Mouse (Mus musculus) myocyte (in vitro differentiated cells): Measurements from ENCODE around the gene Myh6. TPM values are rescaled to one million over a fixed set of nuclear protein-coding genes. Genes with fewer than 3 reads are reported as not detected.

Experiments used
- polyA plus RNA-seq: library from polyadenylated mRNA; unstranded; fragments of >200 nt; fragmentation: generic; extraction: Trizol; gene quantifications from one replicate; pipeline ENCODE4 v1.2.1, GENCODE M21; 2012; ENCODE audit warnings: missing spikeins

The Myh6 gene
- polyA plus RNA-seq, 1 experiment, result 15.0 TPM

Other genes with a start within 250 kb of the Myh6 start
- not detected for gene Slc7a8, start 185.0 kb downstream of the Myh6 start, polyA plus RNA-seq
- not detected for gene Rnf212b, start 152.8 kb downstream of the Myh6 start, polyA plus RNA-seq
- gene Homez, start 96.0 kb downstream of the Myh6 start, polyA plus RNA-seq, result 2.5 TPM
- gene Ppp1r3e, start 89.4 kb downstream of the Myh6 start, polyA plus RNA-seq, result 0.71 TPM
- 20.5 TPM for gene Bcl2l2, start 83.5 kb downstream of the Myh6 start, polyA plus RNA-seq
- 0.47 TPM for gene Gm20521, start 83.5 kb downstream of the Myh6 start, polyA plus RNA-seq
- gene Pabpn1, start 74.4 kb downstream of the Myh6 start, polyA plus RNA-seq, result 70.6 TPM
- gene Slc22a17, start 53.8 kb downstream of the Myh6 start, polyA plus RNA-seq, result 0.92 TPM
- 0.95 TPM for gene Efs, start 40.8 kb downstream of the Myh6 start, polyA plus RNA-seq
- gene Il25, start 34.2 kb downstream of the Myh6 start, polyA plus RNA-seq, result 0.05 TPM
- not detected for gene Cmtm5, start 30.7 kb downstream of the Myh6 start, polyA plus RNA-seq
- not detected for gene Gm17428, start 10.0 kb upstream of the Myh6 start, polyA plus RNA-seq
- 56.5 TPM for gene Myh7, start 27.7 kb upstream of the Myh6 start, polyA plus RNA-seq
- 39.4 TPM for gene Ngdn, start 48.5 kb upstream of the Myh6 start, polyA plus RNA-seq
- 0.98 TPM for gene Zfhx2, start 125.4 kb upstream of the Myh6 start, polyA plus RNA-seq
- 10.8 TPM for gene Thtpa, start 127.9 kb upstream of the Myh6 start, polyA plus RNA-seq
- 6.5 TPM for gene Ap1g2, start 139.7 kb upstream of the Myh6 start, polyA plus RNA-seq
- gene Jph4, start 150.0 kb upstream of the Myh6 start, polyA plus RNA-seq, result not detected